Mouse (Mus musculus) ES-Bruce4 (cell line): ENCODE data around the gene Adam23.

ENCODE experiments used
- CTCF ChIP-seq: IDR thresholded peaks from one replicate; pipeline ENCODE4 v1.8.1; 2011; ENCODE audit warnings: low read depth, low read length
- EP300 ChIP-seq: IDR thresholded peaks from 2 replicates; pipeline ENCODE4 v1.6.1; 2011; ENCODE audit warnings: low read depth, low read length; ENCODE audit not compliant: insufficient read depth
- POLR2A ChIP-seq: IDR thresholded peaks from one replicate; pipeline ENCODE4 v1.8.1; 2011; ENCODE audit warnings: low read length; ENCODE audit not compliant: insufficient read depth

DNA sequence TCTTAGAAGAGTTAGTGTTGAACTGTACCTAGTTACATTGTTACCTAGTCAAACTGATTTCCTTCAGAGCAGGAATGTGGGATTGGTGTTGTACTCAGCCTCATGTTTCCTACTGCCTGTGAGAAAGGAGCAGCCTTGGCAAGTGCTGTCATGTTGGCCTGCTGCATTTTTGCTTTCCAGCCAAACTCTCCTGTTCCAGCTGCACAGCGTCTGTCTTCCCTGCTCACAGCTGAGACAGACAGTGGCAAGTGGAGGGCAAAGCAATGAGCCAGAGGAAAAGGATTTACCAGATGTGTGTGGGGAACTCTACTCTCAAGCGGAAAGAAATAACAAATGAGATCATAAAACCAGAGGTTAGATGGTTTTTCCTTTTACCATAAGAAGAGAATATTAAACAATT, 182.5 kb downstream of the Adam23 start:
- no peak for TF ChIP-seq POLR2A
- no peak for TF ChIP-seq CTCF
- no peak for TF ChIP-seq EP300
